Mouse (Mus musculus) spleen, embryonic (tissue): ENCODE measurements around the gene Smyd3.

ENCODE experiments used
- CTCF ChIA-PET: fragments of 350-600 bp; sonication (Branson Sonifier 250); formaldehyde crosslinking; loops from one replicate; lab custom pipeline; 2022; lab: Charles Lee

Gene Smyd3

DNA sequence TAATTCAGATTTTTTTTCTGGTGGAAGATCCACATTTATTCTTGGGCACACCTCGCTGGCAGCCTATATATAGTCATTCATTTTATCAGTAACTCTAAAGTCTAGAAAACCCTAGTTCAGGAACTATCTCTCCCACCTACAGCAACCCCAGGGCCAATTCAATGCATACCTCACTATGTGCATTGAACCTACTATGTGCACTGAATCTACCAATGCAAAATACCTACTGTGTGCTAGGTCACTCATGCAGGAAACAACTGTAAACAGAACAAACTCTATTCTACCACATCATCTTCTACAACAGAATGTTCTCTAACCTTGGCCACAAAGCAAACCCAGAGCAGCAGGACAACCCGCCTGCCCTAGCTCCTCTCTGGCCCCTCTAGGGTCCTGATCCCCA, 484.9 kb downstream of the Smyd3 start:
- CTCF ChIA-PET = no interaction called here

DNA sequence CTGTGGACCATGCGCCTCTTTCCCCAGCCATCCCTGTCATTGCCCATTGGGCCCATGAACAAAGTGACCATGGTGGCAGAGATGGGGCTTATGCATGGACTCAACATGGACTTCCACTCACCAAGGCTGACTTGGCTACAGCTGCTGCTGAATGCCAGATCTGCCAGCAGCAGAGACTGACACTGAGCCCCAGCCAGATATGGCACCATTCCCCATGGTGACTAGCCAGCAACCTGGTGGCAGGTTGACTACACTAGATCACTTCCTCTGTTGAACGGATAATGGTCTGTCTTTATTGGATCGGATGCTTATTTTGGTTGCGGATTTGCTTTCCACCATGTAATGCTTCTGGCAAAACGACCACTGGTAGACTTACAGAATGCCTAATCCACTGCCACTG, 486.3 kb downstream of the Smyd3 start:
- CTCF ChIA-PET = no interaction called here

DNA sequence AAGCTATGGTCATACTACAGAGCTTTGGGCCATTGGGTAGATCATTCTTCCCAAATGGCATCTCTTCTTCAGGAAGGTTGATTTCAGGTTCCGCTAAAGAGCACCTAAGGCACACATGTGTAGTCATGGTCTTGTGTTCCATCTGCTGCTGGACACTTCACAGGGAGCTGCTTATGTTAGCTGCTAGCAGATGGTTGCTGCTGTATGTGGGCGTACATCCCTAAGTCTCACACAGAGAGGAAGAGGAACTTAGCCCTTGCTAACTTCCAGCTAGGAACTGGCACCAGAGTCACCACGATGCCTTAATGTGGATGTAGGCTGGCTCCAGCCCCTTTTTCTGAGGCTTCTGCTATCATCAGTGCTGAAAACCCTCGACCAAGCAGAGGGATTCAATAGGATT, 491.2 kb downstream of the Smyd3 start:
- CTCF ChIA-PET = no interaction called here

DNA sequence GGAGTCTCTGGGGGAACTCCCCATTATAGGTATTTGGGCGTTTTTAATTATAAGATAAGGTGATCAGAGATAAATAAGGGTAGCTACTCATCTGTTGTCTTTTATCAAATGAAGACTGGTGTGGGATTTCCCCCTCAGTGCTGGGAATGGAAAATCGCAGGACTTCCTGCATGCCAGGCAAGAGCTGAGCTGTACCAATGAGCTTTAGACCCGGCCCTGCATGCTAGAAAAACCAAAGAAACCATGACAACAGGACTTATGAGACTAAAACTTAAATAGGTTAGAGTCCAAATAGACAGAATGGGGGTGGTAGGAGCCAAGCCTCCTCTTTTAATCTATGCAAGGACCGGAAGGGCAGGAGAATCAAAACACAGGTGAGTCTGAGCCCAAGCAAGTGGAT, 492.7 kb downstream of the Smyd3 start:
- CTCF ChIA-PET = no interaction called here

DNA sequence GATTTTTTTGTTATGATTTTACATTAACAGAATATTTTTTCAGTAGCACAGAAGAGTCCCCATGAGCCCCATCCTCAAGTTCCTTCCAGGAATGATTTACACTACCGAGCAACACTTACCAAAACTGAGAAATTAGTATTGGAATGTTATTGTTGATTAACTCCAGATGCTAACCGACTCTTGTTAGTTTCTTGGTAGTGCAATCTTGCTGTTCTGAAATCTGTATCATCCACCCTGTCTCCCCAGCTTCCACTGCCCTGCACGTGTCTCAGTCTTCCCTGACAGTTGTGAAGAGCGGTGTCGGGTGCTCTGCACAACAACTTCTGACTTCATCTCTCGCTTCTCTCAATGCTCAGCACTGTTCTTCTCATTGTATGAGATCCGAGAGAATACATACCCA, 494.4 kb downstream of the Smyd3 start:
- CTCF ChIA-PET = no interaction called here

DNA sequence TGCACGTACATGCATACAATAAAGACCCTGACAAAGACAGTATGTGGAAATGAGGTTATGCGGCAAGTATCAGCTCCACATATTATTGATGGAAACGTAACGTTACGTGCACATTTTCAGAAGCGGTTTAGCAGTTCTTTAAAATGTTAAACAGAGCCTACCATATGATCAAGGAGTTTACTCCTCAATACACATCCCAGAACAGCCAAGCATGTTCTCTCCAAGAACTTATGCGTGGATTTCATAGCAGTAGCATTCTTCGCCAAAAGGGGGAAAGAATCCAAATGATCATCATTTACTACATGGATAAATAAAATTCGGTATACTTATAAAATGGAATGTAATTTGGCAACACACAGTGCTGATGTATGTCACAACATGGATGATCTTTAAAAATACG, 500.4 kb downstream of the Smyd3 start:
- CTCF ChIA-PET = no interaction called here

DNA sequence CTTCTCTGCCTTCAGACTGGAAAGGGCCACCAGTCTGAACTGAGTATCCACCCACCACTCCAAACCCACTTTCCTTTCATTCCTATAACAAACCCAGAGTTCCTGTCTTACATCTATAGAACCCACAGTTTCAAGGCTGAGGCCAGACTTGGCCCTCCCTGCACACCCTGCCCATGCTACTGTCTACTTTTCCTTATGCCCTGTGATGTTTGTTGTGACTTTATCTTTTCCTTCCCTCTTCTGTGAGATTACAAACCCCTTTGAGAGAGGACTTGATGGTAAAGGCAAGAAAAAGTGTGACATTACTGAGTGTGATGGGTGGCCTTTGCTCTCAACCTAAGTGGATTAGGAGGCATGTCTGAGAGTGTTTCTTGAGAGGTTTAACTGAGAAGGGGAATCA, 504.8 kb downstream of the Smyd3 start:
- CTCF ChIA-PET = no interaction called here

DNA sequence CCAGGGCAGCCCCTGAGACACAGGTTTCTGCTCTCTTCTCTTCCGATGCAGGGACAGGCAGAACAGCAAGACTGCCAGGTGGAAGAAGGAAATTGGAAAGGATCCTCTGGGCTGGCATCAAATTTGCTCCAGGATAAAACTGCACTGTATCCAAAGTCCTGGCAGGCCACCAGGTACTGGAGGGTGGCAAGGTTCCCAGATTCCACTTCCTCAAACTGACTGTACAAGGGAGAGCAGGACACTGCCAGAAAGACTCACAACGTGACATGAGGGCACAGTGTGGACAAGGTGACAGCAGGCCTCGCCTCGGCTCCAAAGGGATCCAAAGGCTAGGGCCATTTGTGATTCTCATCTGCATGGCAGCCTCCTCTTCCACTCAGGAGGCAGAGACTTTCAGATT, 505.6 kb downstream of the Smyd3 start:
- CTCF ChIA-PET = no interaction called here

DNA sequence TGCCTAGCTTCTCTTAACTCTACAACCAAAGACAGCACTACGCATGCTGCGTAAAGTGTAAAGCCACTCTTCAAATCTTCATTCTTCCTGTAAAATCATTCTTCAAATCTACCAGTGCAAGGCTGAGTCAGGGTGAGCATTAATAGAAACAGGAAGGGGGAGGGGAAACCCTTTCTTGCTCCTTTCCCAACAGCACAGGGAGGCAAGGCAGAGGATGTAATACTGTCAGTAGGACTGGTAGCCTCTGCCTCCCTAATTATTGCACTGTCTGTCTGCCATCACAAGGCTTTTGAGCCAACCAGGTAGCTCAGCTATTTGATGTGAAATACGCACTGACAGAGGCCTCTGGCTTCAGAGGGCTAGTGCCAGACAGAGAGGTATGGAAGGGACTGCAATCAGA, 507.1 kb downstream of the Smyd3 start:
- CTCF ChIA-PET = no interaction called here

DNA sequence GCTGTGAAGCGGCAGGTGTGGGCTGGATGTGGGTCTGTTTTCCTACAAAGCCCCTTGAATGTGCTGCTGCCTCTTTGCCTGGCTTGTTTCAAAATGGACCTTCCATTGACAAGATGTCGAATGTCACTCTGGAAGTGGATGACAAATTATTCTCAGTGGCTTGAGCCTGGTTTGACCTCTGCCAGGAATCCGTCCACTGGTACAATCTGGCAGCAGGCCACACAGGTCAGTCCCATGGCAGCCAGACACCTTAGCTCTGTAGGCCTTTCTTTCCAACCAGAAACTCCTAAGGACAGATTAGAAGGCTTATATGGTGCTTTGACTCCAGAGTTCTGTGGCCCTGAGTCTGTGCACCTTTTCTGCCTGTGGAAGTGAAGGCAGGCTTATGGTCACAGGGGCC, 507.9 kb downstream of the Smyd3 start:
- CTCF ChIA-PET = no interaction called here

DNA sequence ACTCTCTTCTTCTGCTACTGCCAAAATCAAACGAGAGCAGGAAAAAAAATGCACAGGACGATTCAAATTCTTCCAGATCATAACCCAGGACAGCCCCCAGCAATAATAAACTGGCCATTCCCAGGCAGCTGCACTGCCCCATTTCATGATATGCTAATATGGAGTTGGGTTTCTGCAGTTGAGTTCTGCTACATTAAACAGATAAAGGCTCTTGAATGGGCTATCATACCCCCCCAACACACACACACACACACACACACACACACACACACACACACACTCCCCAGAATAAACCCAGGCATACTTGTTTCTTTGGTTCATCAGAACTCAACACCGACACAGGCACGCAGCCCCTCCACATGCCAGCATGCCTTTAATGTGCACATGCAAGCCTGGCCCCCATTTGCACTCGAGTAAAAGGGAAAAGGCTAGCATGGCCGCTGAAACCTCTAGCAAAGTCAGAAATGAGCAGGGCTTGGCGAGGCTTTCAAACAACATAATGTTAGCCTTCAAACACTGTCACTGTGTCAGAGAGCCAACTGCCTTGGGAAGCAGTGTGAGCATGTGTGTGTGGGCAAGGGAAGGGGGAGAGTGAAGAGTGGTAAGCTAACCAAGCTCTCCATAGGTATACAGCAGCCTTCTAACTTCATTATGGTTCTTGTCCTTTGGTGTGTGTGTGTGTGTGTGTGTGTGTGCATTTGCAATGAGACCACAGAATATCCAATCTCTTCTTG, 513.5 kb downstream of the Smyd3 start:
- CTCF ChIA-PET = no interaction called here

DNA sequence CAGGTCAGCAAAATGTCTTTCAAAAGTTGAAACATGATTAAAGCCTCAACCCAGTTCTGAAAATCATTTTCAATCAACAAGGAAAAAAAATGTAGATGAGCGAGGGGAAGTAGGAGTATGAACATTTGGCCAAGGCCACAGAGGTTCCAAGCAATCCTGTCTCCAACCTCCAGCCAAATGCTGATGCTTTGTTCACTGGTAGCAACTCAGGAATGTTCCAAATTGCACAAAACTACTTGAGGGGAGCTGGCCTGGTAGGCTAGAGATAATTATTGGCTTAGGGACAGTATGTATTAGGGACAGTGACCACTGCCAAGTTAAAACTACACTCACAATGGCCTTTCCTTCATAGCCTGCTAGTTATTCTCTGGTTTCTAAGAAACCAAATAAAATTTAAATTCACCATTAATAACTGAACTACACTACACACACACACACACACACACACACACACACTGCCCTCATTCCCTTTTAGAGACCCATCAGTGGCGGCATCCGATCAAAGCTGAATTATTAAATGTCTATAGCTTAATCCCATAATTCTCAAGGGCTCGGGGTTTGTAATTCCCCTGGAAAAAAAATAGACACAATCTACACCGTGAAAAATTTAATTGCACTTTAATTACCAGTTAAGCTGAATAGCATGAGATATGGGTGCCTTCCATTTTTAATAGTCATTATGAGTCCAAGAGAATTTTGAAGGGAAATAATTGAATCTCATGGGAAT, 514.3 kb downstream of the Smyd3 start:
- CTCF ChIA-PET = no interaction called here

DNA sequence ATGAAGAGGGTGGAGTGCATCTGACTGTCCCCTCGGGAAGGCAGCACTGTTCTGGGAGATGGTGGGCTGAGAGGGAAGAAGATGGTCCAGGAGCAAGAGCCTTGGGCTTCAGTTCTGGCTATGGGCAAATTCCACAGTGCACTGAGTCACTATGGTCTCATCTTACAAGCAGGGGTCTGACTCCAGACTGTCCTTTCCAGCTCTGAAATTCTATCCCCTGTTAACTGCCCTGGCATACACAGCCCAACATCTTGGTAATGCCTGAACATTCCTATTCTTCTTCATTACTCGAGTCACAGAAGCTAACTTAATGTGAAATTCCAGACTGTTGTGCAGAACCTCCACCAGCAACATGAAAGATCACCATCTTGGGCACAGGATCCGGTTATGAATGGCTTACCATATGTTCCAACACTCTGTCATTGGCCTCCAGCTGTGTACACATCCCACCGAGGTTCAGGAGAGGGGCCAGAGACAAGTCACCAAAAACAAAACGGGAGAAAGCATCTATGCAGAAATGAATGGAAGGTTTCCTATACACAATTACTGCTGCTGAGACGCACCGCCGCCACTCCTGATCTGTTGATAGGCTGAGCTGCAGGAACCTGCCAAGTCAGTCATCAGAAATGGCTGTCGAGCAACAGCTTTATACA, 517.8 kb downstream of the Smyd3 start:
- CTCF ChIA-PET = no interaction called here

DNA sequence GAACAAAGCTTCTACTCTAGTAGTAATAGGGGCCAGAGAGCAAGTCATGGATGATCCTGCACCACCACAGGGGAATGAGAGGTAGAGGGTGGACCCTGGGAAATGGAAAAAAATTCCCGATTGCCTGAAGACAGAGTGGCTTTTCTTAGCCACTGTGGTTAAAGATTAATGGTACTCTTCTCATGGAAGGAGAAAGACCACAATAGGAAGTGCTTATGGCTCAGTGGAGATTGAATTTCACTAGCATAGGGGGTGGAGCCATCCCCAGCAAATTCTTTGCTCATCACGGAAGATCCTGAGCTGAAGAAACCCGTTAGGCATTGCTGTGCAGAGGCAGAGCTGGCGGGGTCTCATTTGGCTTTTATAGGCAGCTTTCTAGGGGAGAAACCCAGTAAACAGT, 520.0 kb downstream of the Smyd3 start:
- CTCF ChIA-PET = no interaction called here

DNA sequence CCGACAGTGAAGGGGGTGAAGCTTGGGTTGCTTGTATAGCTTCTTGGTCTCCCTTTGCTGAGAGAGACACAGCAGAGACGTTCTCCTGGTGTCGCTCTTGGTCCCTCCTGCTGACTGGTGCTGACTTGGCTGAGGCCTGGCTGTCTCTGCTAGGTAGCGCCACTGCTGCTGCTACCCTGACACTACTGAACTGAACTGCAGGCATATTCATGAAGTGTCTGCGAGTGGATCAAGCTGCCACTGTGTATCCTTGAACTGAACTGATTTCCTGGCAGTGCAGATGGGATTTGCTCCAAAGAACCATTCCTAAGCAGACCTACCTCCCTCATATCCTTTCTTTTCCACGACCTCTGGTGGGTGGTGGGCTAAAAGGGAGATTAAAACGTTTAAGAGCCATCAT, 523.6 kb downstream of the Smyd3 start:
- CTCF ChIA-PET = no interaction called here

DNA sequence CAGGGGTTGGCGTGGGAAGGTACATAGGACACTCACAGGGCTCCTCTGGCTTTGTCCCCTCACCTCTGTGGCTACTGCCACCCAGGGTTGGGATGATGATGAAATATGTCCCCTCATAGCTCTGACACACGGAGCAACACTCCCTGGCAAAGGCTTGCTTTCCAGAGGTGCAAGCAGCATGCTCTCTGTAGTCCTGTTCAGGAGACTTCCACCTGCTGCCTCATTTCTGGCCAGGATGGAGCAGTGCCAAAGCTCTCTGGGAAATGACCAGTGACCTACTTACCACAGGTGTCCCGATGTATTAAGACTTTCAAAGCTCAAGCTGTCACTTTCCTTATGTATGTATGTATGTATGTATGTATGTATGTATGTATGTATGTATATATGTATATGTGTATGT, 525.3 kb downstream of the Smyd3 start:
- CTCF ChIA-PET = no interaction called here

DNA sequence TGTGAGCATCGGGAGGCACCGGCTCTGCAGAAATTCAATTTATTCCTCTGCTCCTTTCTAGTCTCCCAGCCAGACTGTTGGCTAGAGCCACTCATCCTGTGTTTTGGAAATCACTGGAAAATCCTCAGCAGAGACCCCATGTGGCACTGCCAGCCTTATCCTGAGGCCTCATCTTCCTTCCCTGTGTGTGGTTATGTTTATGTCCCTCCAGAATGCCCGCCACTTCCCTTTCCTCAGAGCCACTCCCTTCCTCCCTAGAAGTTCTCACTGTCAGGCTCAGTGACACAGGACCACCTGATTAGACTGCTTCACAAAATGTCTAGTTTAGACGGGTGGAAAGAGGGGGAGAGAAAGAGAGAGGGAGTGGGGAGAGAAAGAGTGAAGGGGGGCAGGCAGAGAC, 526.4 kb downstream of the Smyd3 start:
- CTCF ChIA-PET = no interaction called here

DNA sequence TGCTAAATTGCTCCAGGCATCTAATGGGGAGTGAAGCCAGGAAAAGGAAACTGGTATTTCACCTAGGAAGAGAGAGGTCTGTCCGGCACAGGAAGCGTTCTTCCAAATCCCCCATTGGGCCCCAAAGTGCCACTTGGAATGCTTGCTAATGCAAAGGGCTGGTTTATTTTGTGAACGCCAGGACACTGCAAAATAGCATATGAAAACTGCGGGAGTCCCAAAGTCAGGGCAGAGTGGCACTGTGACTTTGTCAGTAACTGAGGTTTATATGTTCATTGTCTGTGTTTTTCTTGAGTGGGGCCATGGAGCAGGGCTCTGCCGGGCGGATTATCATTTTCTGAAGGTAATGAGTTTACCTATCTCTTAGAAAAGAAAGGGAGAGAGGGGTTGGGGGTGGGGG, 526.8 kb downstream of the Smyd3 start:
- CTCF ChIA-PET = no interaction called here

DNA sequence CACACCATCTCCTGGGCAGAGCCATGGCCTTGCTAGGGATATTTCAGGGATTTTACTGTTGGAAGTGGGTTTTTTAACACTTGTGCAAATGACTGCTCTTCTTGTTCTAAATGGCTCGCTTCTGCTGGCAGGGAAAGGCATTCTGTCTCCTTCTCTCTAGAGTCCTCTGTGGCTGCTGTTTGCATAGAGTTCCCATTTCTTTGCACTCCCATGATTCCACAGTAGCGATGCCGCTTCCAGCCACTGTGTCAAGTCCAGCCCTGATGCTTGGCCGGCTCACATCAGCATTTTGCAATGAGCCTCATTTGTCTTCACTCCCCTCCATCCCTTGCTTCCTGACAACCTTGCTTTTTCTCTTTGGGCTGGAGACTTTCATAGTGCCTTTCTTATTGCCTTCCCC, 528.4 kb downstream of the Smyd3 start:
- CTCF ChIA-PET = no interaction called here

DNA sequence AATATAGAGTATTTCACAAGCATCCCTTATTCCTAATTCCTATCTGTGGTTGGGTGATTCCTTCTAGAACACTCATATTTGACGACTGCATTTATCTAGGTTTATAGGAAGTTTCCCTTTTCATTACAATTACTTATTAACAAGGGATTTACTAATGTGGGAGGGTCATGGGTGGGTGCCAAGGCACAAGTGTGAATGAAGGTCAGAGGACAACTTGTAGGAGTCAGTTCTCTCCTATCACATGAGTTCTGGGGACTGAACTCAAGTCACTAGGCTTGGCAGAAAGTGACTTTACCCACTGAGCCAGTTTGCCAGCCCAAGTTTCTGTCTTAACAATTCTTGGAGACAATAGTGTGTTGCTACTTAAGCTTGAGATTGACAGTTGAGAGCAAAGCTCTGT, 529.7 kb downstream of the Smyd3 start:
- CTCF ChIA-PET = interaction anchor here (0.6 kb wide), 1 partner anchor 81 kb away, joined by 3 read pairs; no protein-coding TSS in a partner anchor

DNA sequence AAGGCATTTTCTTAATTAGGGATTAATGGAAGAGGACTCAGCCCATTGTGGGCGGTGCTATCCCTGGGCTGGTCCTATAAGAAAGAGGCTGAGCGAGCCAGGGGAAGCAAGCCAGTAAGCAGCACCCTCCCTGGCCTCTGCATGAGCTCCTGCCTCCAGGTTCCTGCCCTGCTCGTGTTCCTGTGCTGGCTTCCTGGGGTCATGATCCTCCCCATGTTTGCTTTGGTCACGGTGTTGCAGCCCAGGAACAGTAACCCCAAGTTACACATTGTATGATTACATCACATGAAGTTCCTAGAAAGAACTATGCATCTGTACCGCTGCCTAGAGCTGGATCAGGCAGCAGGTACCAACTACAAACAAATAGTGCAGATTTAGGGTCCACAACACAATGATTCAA, 536.2 kb downstream of the Smyd3 start:
- CTCF ChIA-PET = no interaction called here

DNA sequence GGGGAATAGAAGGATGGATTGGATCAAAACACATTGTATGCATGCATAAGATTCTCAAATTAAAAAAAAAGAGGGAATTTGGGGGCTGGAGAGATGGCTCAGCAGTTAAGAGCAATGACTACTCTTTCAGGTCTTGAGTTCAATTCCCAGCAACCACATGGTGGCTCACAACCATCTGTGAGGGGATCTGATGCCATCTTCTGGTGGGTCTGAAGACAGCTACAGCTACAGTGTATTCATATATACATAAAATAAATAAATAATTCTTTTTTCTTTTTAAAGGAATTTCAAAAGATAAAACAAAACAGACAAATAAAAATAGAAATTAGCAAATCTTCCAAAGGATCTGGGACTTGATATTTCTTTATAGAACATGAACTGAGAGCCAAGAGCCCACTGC, 537.7 kb downstream of the Smyd3 start:
- CTCF ChIA-PET = no interaction called here
